Mouse (Mus musculus) gastrocnemius, adult 2 months (tissue): ENCODE results near the gene Gjd3. TPM values are rescaled to one million over a fixed set of nuclear protein-coding genes. Genes with fewer than 3 reads are reported as not detected.

Experiments used
- DNase-seq: peaks from one replicate; pipeline ENCODE4 v3.0.0; 2022
- H3K27ac ChIP-seq: fragments of 200-600 bp; 2 replicates; pipeline ENCODE4 v1.8.1; 2022; ENCODE audit warnings: mild to moderate bottlenecking
- H3K4me3 ChIP-seq: fragments of 200-600 bp; 2 replicates; pipeline ENCODE4 v1.8.1; 2022; ENCODE audit warnings: mild to moderate bottlenecking, moderate library complexity
- CTCF ChIP-seq: fragments of 200-600 bp; IDR thresholded peaks from 2 replicates; pipeline ENCODE4 v1.8.1; 2022; ENCODE audit warnings: antibody characterized with exemption, mild to moderate bottlenecking, moderate library complexity
- intact Hi-C: fragments of 180-260 bp; cut with DNase I; formaldehyde crosslinking; loops from one replicate; pipeline ENCODE4 v1.15.1; 2025
- total RNA-seq, 2 experiments: library from RNA; stranded (reverse); gene quantifications; 2 replicates each; pipeline ENCODE4 v1.2.3; 2021

Gene Gjd3
- total RNA-seq, 2 experiments from 2014 or later: not detected

GRCm38 (mm10) chr11:98974213-98974612, 8.6 kb downstream of the Gjd3 start:
- no peak for TF ChIP-seq CTCF
- Histone ChIP-seq H3K4me3 (no peak overlapping the region), H3K27ac (no peak overlapping the region)
- intact Hi-C loops: no loop called here
- DNase-seq: no peak

GRCm38 (mm10) chr11:98973584-98973983, 9.2 kb downstream of the Gjd3 start:
- Histone ChIP-seq H3K4me3 (no peak overlapping the region), H3K27ac (no peak overlapping the region)
- TF ChIP-seq CTCF: peak; percentile 29; the same call in 1 of the 2 replicates
- intact Hi-C loops: loop anchor here (1.0 kb wide), 1 partner anchor 51 kb away; no protein-coding TSS in a partner anchor
- peak; percentile 68 for DNase-seq

- intact Hi-C loops: loop anchor here (1.0 kb wide), 1 partner anchor 51 kb away; no protein-coding TSS in a partner anchor
- DNase-seq: no peak
- no peak overlapping the region for H3K4me3 ChIP-seq
- TF ChIP-seq CTCF: no peak
- H3K27ac ChIP-seq: no peak overlapping the region
These were observed 9.9 kb downstream of the Gjd3 start for GRCm38 (mm10) chr11:98972801-98973360.

GRCm38 (mm10) chr11:98972215-98972614, 10.6 kb downstream of the Gjd3 start:
- no peak overlapping the region for H3K4me3 ChIP-seq
- TF ChIP-seq CTCF: peak; percentile 94
- no peak overlapping the region for H3K27ac ChIP-seq
- intact Hi-C loops: no loop called here
- peak; percentile 89 for DNase-seq

- Histone ChIP-seq H3K27ac (0 out of 2 replicates have a peak overlapping the region, but pooled peaks have one; percentile 21), H3K4me3 (no peak overlapping the region)
- TF ChIP-seq CTCF: no peak
- peak; percentile 74 for DNase-seq
- intact Hi-C loops: no loop called here
These were observed 11.3 kb downstream of the Gjd3 start for GRCm38 (mm10) chr11:98971316-98972031.

- DNase-seq: peak; percentile 25
- intact Hi-C loops: no loop called here
- no peak for TF ChIP-seq CTCF
- Histone ChIP-seq H3K4me3 (no peak overlapping the region), H3K27ac (0 out of 2 replicates have a peak overlapping the region, but pooled peaks have one; percentile 16)
These were observed 12.5 kb downstream of the Gjd3 start for GRCm38 (mm10) chr11:98970191-98970925.

- H3K4me3 ChIP-seq: no peak overlapping the region
- H3K27ac ChIP-seq: 0 out of 2 replicates have a peak overlapping the region, but pooled peaks have one; percentile 12
- TF ChIP-seq CTCF: no peak
- peak; percentile 64 for DNase-seq
- intact Hi-C loops: loop anchor here (5.0 kb wide), 1 partner anchor 107 kb away; the partner anchor contains the start of gene Wipf2
These were observed 13.3 kb downstream of the Gjd3 start for GRCm38 (mm10) chr11:98969496-98969927.

- peak overlapping the region; percentile 35 for H3K27ac ChIP-seq
- no peak for DNase-seq
- intact Hi-C loops: loop anchor here (5.0 kb wide), 1 partner anchor 107 kb away; the partner anchor contains the start of gene Wipf2
- H3K4me3 ChIP-seq: no peak overlapping the region
- TF ChIP-seq CTCF: no peak
These were observed 13.9 kb downstream of the Gjd3 start for GRCm38 (mm10) chr11:98968716-98969495.

- no peak for TF ChIP-seq CTCF
- no peak overlapping the region for H3K4me3 ChIP-seq
- no peak for DNase-seq
- no peak overlapping the region for H3K27ac ChIP-seq
- intact Hi-C loops: loop anchor here (5.0 kb wide), 1 partner anchor 106 kb away; the partner anchor contains the start of gene Wipf2
These were observed 14.7 kb downstream of the Gjd3 start for GRCm38 (mm10) chr11:98968079-98968478.

- intact Hi-C loops: loop anchor here (2.0 to 5.0 kb wide), 2 partner anchors 36 to 104 kb away; partner anchors contain the start of gene Wipf2
- DNase-seq: peak; percentile 95
- Histone ChIP-seq H3K27ac (peak overlapping the region; percentile 89), H3K4me3 (peak overlapping the region; percentile 34)
- TF ChIP-seq CTCF: peak; percentile 71
These were observed 16.2 kb downstream of the Gjd3 start for GRCm38 (mm10) chr11:98966499-98967141.

- intact Hi-C loops: loop anchor here (2.0 to 5.0 kb wide), 2 partner anchors 35 to 103 kb away; partner anchors contain the start of gene Wipf2
- TF ChIP-seq CTCF: no peak
- peak overlapping the region; percentile 85 for H3K4me3 ChIP-seq
- no peak for DNase-seq
- H3K27ac ChIP-seq: peak overlapping the region; percentile 89
These were observed 17.3 kb downstream of the Gjd3 start for GRCm38 (mm10) chr11:98965416-98966077.
